In genomic region chr10:127420676-127421353, GRCm38 (mm10) we compare ENCODE assay signal across 7 mouse cellular contexts. TPM values are rescaled to one million over a fixed set of nuclear protein-coding genes. Genes with fewer than 3 reads are reported as not detected.
DNase-seq lines count a peak whose midpoint lies in the region; TF ChIP-seq lines count a peak whose summit lies in the region.

No protein-coding gene starts in this region.

- H3K27ac ChIP-seq in forebrain, embryonic 10.5 days: no peak overlapping the region
- peak overlapping the region; percentile 92 for H3K27ac ChIP-seq in olfactory bulb, adult 2 months (ENCODE audit: insufficient read depth, low read depth, low read length)

- WGBS in forebrain, embryonic 10.5 days: 11% methylated on average over 9 of the region's 9 CpGs
- 2% methylated on average over 9 of the region's 9 CpGs for WGBS in olfactory bulb, adult 2 months

- TF ChIP-seq CTCF in olfactory bulb, adult 2 months (IDR thresholded peaks at IDR 0.05; ENCODE audit: insufficient read depth, low read depth, low read length): no peak

- TF ChIP-seq POLR2A in olfactory bulb, adult 2 months (IDR thresholded peaks at IDR 0.05; ENCODE audit: insufficient read depth, low read depth, low read length): no peak

- no peaks in the 10 kb centered on the region for H3K27me3 ChIP-seq in forebrain, embryonic 10.5 days (ENCODE audit: poor library complexity, severe bottlenecking)

- peak overlapping the region; percentile 23; the same call in 1 of the 2 replicates for H3K4me3 ChIP-seq in forebrain, embryonic 10.5 days
- peak overlapping the region; percentile 86 for H3K4me3 ChIP-seq in olfactory bulb, adult 2 months (ENCODE audit: insufficient read depth, low read depth, low read length)

- peak; percentile 15 for DNase-seq in 3T3-L1 (ENCODE audit: low read depth, low spot score)
- DNase-seq in B cell, adult 2 months: peak; percentile 13 to 22
- DNase-seq in forebrain, embryonic 10.5 days (ENCODE audit: extremely low spot score, low spot score): no peak
- DNase-seq in kidney, postnatal 4 days: peak; percentile 17 to 25
- DNase-seq in spleen, adult 12 weeks (ENCODE audit: low spot score): no peak
- DNase-seq in urinary bladder, postnatal 36 days (ENCODE audit: low spot score in 2 of 2): no peak

- H3K36me3 ChIP-seq in forebrain, embryonic 10.5 days (replicated peaks): no peaks in the 10 kb centered on the region

- H3K4me1 ChIP-seq in forebrain, embryonic 10.5 days: peaks cover 48% of the 10 kb centered on the region
- H3K4me1 ChIP-seq in olfactory bulb, adult 2 months (ENCODE audit: control insufficient read depth, insufficient read depth, low read length): peaks cover 8% of the 10 kb centered on the region; the same call in 1 of the 2 replicates

- H3K9me3 ChIP-seq in forebrain, embryonic 10.5 days: no peaks in the 10 kb centered on the region

RNA-seq across cellular contexts. Expression of gene R3hdm2, which starts 40.7 kb away (rescaled TPM):
- 27.2 and 27.8 TPM in 2 replicates for polyA plus RNA-seq in forebrain, embryonic 10.5 days (2016; fragmentation: Nextera tagmentation; extraction: Ambion mirVana)
- 475 and 884 TPM in 2 replicates for polyA plus RNA-seq in olfactory bulb, adult 2 months (2012; ENCODE audit: insufficient read depth, insufficient read length, low replicate concordance, missing spikeins)

RNA-seq across cellular contexts. Expression of gene Inhbc, which starts 50.6 kb away (rescaled TPM):
- not detected in 2 replicates for polyA plus RNA-seq in forebrain, embryonic 10.5 days (2016; fragmentation: Nextera tagmentation; extraction: Ambion mirVana)
- polyA plus RNA-seq in olfactory bulb, adult 2 months (2012; ENCODE audit: insufficient read depth, insufficient read length, low replicate concordance, missing spikeins): not detected in 2 replicates

Comparison
In these comparisons a context has a peak if more than half of its experiments do, and no peak if none do; other contexts are left out.
1. DNase-seq: peak in 3T3-L1 (single experiment), B cell, adult 2 months (2 of 2) and kidney, postnatal 4 days (2 of 2); none in forebrain, embryonic 10.5 days (single experiment), spleen, adult 12 weeks (single experiment) and urinary bladder, postnatal 36 days (0 of 2).
2. RNA of gene R3hdm2, which starts 40.7 kb away (polyA plus RNA-seq): 475 to 884 TPM in olfactory bulb, adult 2 months; 27.2 to 27.8 TPM in forebrain, embryonic 10.5 days; every median in the first group is over 10 times any median in the second.